Mouse (Mus musculus) layer of hippocampus, adult 8-10 months (tissue): Measurements from ENCODE around the gene Wdr24. TPM values are rescaled to one million over a fixed set of nuclear protein-coding genes. Genes with fewer than 3 reads are reported as not detected.

ENCODE experiments used
- DNase-seq, 2 experiments: peaks; one replicate each; pipeline ENCODE4 v3.0.0; 2022; ENCODE audit warnings: low spot score in 2 of 2
- microRNA-seq, 2 experiments: library from miRNA; unstranded; fragments of <30 nt; microRNA quantifications; one replicate each; pipeline ENCODE4 v1.2.0; 2022
- total RNA-seq, 4 experiments: library from RNA; stranded (reverse); gene quantifications; 2 replicates each; pipeline ENCODE4 v1.2.4; 2022

The Wdr24 gene
- total RNA-seq, 4 experiments from 2014 or later: 22.8 to 29.0 (median 26.5) TPM

GRCm38 (mm10) chr17:25875171-25876136 is 52.0 kb downstream of the Wdr24 start:
- DNase-seq: peak; percentile 85 to 91

- DNase-seq: no peak
Measured at GRCm38 (mm10) chr17:25876347-25876915, 53.0 kb downstream of the Wdr24 start.

GRCm38 (mm10) chr17:25877025-25877424 is 53.6 kb downstream of the Wdr24 start:
- DNase-seq: no peak

- no peak for DNase-seq
Measured at GRCm38 (mm10) chr17:25877741-25878610, 54.5 kb downstream of the Wdr24 start.

Small RNA genes within 50 kb of the gene (microRNA-seq; reads per million reads assigned to microRNA genes)
- 2.9 to 7.1 reads per million in 2 experiments for gene Mir3082
- gene Mir6966: 0.32 to 1.5 reads per million in 2 experiments

Other genes with a start within 250 kb of the Wdr24 start
- gene Lmf1, start 244.5 kb upstream of the Wdr24 start, total RNA-seq: 10 to 100 TPM; 27.0 to 33.4 (median 28.4) TPM
- gene Gng13, start 106.5 kb upstream of the Wdr24 start, total RNA-seq: 100 to 1,000 TPM; 115 to 135 (median 117) TPM
- gene Chtf18, start 96.2 kb upstream of the Wdr24 start, total RNA-seq: 1 to 10 TPM; 1.3 to 4.9 (median 2.0) TPM
- 10 to 100 TPM; 51.7 to 56.8 (median 54.0) TPM for gene Rpusd1, start 96.0 kb upstream of the Wdr24 start, total RNA-seq
- gene Mslnl, start 87.6 kb upstream of the Wdr24 start, total RNA-seq: under 1 TPM in 3 of 4 experiments, not detected in 1; 0.13 to 0.41 (median 0.23) TPM
- gene Msln, start 69.2 kb upstream of the Wdr24 start, total RNA-seq: 1 to 10 TPM in 2 of 4 experiments, under 1 TPM in 2; 0.21 to 1.8 (median 0.92) TPM
- gene Narfl, start 49.9 kb upstream of the Wdr24 start, total RNA-seq: 10 to 100 TPM; 33.0 to 45.0 (median 34.2) TPM
- 100 to 1,000 TPM in 2 of 4 experiments, 10 to 100 TPM in 2; 94.5 to 130 (median 112) TPM for gene Haghl, start 38.0 kb upstream of the Wdr24 start, total RNA-seq
- under 1 TPM; 0.43 to 1.00 (median 0.94) TPM for gene Ccdc78, start 37.0 kb upstream of the Wdr24 start, total RNA-seq
- gene Fam173a, start 30.7 kb upstream of the Wdr24 start, total RNA-seq: 100 to 1,000 TPM in 2 of 4 experiments, 10 to 100 TPM in 2; 93.0 to 103 (median 99.1) TPM
- gene AC134908.4, start 28.0 kb upstream of the Wdr24 start, total RNA-seq: 1 to 10 TPM in 1 of 4 experiments, not detected in 3; 1.5 TPM
- gene Metrn, start 26.5 kb upstream of the Wdr24 start, total RNA-seq: 10 to 100 TPM; 66.8 to 93.2 (median 84.5) TPM
- gene Fbxl16, start 14.5 kb upstream of the Wdr24 start, total RNA-seq: 100 to 1,000 TPM; 532 to 577 (median 554) TPM
- gene Jmjd8, start 5.2 kb downstream of the Wdr24 start, total RNA-seq: 10 to 100 TPM; 61.0 to 63.6 (median 61.8) TPM
- 100 to 1,000 TPM; 151 to 155 (median 152) TPM for gene Stub1, start 9.8 kb downstream of the Wdr24 start, total RNA-seq
- gene Rhbdl1, start 13.7 kb downstream of the Wdr24 start, total RNA-seq: 10 to 100 TPM; 31.6 to 44.8 (median 40.9) TPM
- 10 to 100 TPM; 21.4 to 27.6 (median 25.7) TPM for gene Gm20683, start 18.1 kb downstream of the Wdr24 start, total RNA-seq
- 100 to 1,000 TPM in 1 of 4 experiments, 10 to 100 TPM in 3; 81.2 to 107 (median 93.1) TPM for gene Rhot2, start 21.2 kb downstream of the Wdr24 start, total RNA-seq
- 10 to 100 TPM; 19.0 to 28.8 (median 23.6) TPM for gene Wdr90, start 37.9 kb downstream of the Wdr24 start, total RNA-seq
- gene Mcrip2, start 45.1 kb downstream of the Wdr24 start, total RNA-seq: 10 to 100 TPM; 16.9 to 26.9 (median 21.5) TPM
- 10 to 100 TPM; 37.5 to 42.2 (median 39.1) TPM for gene Mettl26, start 51.4 kb downstream of the Wdr24 start, total RNA-seq
- gene Wfikkn1, start 57.2 kb downstream of the Wdr24 start, total RNA-seq: 1 to 10 TPM; 1.6 to 2.4 (median 1.9) TPM
- gene Rab40c, start 96.1 kb downstream of the Wdr24 start, total RNA-seq: 10 to 100 TPM; 42.0 to 72.9 (median 46.4) TPM
- 100 to 1,000 TPM; 104 to 128 (median 120) TPM for gene Pigq, start 121.3 kb downstream of the Wdr24 start, total RNA-seq
- 1 to 10 TPM in 1 of 4 experiments, under 1 TPM in 2, not detected in 1; 0.16 to 2.8 (median 0.28) TPM for gene Nhlrc4, start 121.3 kb downstream of the Wdr24 start, total RNA-seq
- gene A930017K11Rik, start 128.9 kb downstream of the Wdr24 start, total RNA-seq: 1 to 10 TPM in 1 of 4 experiments, under 1 TPM in 3; 0.77 to 1.2 (median 0.88) TPM
- gene Capn15, start 162.2 kb downstream of the Wdr24 start, total RNA-seq: 10 to 100 TPM; 45.4 to 61.2 (median 53.8) TPM
- 100 to 1,000 TPM in 3 of 4 experiments, 10 to 100 TPM in 1; 96.5 to 113 (median 102) TPM for gene Rab11fip3, start 245.9 kb downstream of the Wdr24 start, total RNA-seq